Mouse (Mus musculus): ENCODE data around the gene Cyp2ab1. TPM values are rescaled to one million over a fixed set of nuclear protein-coding genes. Genes with fewer than 3 reads are reported as not detected.

Cyp2ab1 gene
- polyA plus RNA-seq, 1 experiment from 2014 or later: not detected

- H3K9me3 ChIP-seq: no peaks in the 10 kb centered on the region
- H3K9ac ChIP-seq: no peak overlapping the region
- H3K27me3 ChIP-seq (replicated peaks): no peaks in the 10 kb centered on the region
- H3K4me2 ChIP-seq: no peak overlapping the region
- H3K4me3 ChIP-seq: no peak overlapping the region
- ATAC-seq (ENCODE audit: extremely low read depth, insufficient number of reproducible peaks, low FRiP score, low TSS enrichment): no peak
- H3K27ac ChIP-seq (replicated peaks): no peak overlapping the region
- peaks cover 45% of the 10 kb centered on the region for H3K36me3 ChIP-seq
- H3K4me1 ChIP-seq: no peaks in the 10 kb centered on the region
- WGBS: 80% methylated on average over 5 of the region's 5 CpGs
Measured at GRCm38 (mm10) chr16:20328306-20328705, 3.1 kb upstream of the Cyp2ab1 start.

DNA sequence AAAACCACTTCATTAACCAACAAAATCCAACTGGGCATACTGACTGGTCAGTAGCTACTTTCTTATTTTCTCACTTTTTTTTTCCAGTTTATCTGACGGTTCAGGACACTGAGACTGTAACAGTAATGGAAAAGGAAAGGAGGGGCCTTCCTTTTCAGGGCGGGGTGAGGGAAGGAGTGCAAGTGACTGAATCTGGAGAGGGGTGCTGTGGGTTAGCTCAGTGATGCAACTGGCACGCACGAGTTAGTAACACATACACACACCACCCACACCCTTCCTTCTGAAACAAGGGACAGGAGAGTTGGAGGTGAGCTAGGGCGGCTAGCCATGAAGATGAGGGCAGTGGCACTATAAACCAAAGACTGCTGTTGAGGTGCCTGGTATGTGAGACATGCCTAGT lies 1.3 kb downstream of the Cyp2ab1 start:
- H3K4me3 ChIP-seq: no peak overlapping the region
- no peak overlapping the region for H3K27ac ChIP-seq (replicated peaks)
- no peak overlapping the region for H3K4me2 ChIP-seq
- H3K27me3 ChIP-seq (replicated peaks): no peaks in the 10 kb centered on the region
- WGBS: 60% methylated on average over 5 of the region's 5 CpGs
- no peak overlapping the region for H3K9ac ChIP-seq
- ATAC-seq (ENCODE audit: extremely low read depth, insufficient number of reproducible peaks, low FRiP score, low TSS enrichment): no peak
- H3K36me3 ChIP-seq: peaks cover 6% of the 10 kb centered on the region; the same call in 1 of the 2 replicates
- H3K9me3 ChIP-seq: no peaks in the 10 kb centered on the region
- no peaks in the 10 kb centered on the region for H3K4me1 ChIP-seq

DNA sequence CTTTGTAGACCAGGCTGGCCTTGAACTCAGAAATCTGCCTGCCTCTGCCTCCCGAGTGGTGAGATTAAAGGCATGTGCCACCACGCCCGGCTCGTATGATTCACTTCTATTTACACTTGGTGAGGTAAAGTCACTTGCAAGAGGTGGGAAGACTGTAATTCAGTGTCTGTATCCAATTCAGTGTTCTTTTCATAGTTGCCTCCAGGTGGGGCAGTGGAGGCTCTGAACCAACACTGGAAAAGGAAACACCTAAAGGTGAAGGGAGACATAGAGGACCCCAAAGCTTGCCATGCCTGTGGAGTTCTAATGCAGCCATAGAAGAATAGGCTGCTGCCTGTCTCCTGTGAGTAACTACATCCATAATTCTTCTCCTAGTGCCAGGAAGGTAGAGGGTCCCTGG lies 2.9 kb downstream of the Cyp2ab1 start:
- no peak overlapping the region for H3K27ac ChIP-seq (replicated peaks)
- 77% methylated on average over 4 of the region's 4 CpGs for WGBS
- no peak overlapping the region for H3K4me2 ChIP-seq
- H3K9me3 ChIP-seq: no peaks in the 10 kb centered on the region
- ATAC-seq (ENCODE audit: extremely low read depth, insufficient number of reproducible peaks, low FRiP score, low TSS enrichment): no peak
- H3K27me3 ChIP-seq (replicated peaks): no peaks in the 10 kb centered on the region
- H3K9ac ChIP-seq: no peak overlapping the region
- no peak overlapping the region for H3K4me3 ChIP-seq
- H3K36me3 ChIP-seq: no peaks in the 10 kb centered on the region
- no peaks in the 10 kb centered on the region for H3K4me1 ChIP-seq

GRCm38 (mm10) chr16:20316770-20317169 lies 8.4 kb downstream of the Cyp2ab1 start:
- no peak overlapping the region for H3K4me2 ChIP-seq
- H3K4me3 ChIP-seq: no peak overlapping the region
- 72% methylated on average over 6 of the region's 6 CpGs for WGBS
- no peaks in the 10 kb centered on the region for H3K9me3 ChIP-seq
- ATAC-seq (ENCODE audit: extremely low read depth, insufficient number of reproducible peaks, low FRiP score, low TSS enrichment): no peak
- no peaks in the 10 kb centered on the region for H3K36me3 ChIP-seq
- no peak overlapping the region for H3K27ac ChIP-seq (replicated peaks)
- no peak overlapping the region for H3K9ac ChIP-seq
- H3K27me3 ChIP-seq (replicated peaks): no peaks in the 10 kb centered on the region
- H3K4me1 ChIP-seq: no peaks in the 10 kb centered on the region

GRCm38 (mm10) chr16:20315266-20315665 lies 9.9 kb downstream of the Cyp2ab1 start:
- no peak overlapping the region for H3K27ac ChIP-seq (replicated peaks)
- H3K9me3 ChIP-seq: no peaks in the 10 kb centered on the region
- no peaks in the 10 kb centered on the region for H3K4me1 ChIP-seq
- 77% methylated on average over 4 of the region's 4 CpGs for WGBS
- H3K27me3 ChIP-seq (replicated peaks): no peaks in the 10 kb centered on the region
- H3K4me3 ChIP-seq: no peak overlapping the region
- H3K36me3 ChIP-seq: no peaks in the 10 kb centered on the region
- H3K9ac ChIP-seq: no peak overlapping the region
- no peak overlapping the region for H3K4me2 ChIP-seq
- no peak for ATAC-seq (ENCODE audit: extremely low read depth, insufficient number of reproducible peaks, low FRiP score, low TSS enrichment)

DNA sequence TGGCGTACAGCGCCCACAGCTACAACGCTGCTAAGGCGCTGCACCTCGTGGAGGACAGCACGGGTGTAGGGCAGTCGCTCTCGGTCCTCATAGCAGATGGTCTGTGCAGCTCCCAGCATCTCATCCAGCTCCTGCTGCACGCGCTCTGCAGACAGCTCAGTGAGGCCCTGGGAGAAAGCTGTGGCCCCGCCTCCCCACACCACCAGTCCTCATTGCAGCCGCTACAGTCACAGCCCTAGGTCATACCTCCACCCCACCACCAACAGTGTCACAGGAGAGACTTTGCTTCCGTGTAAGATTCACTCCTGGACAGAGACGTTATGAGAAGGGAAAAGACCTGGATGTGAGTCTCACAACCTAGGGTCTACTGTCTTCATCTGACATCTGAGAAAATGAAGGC lies 12.9 kb downstream of the Cyp2ab1 start:
- Histone ChIP-seq H3K4me3 (no peak overlapping the region), H3K4me2 (no peak overlapping the region), H3K27ac (replicated peaks) (no peak overlapping the region), H3K4me1 (no peaks in the 10 kb centered on the region), H3K9ac (no peak overlapping the region), H3K36me3 (no peaks in the 10 kb centered on the region), H3K27me3 (replicated peaks) (no peaks in the 10 kb centered on the region), H3K9me3 (no peaks in the 10 kb centered on the region)
- 49% methylated on average over 14 of the region's 14 CpGs for WGBS
- ATAC-seq (ENCODE audit: extremely low read depth, insufficient number of reproducible peaks, low FRiP score, low TSS enrichment): no peak

DNA sequence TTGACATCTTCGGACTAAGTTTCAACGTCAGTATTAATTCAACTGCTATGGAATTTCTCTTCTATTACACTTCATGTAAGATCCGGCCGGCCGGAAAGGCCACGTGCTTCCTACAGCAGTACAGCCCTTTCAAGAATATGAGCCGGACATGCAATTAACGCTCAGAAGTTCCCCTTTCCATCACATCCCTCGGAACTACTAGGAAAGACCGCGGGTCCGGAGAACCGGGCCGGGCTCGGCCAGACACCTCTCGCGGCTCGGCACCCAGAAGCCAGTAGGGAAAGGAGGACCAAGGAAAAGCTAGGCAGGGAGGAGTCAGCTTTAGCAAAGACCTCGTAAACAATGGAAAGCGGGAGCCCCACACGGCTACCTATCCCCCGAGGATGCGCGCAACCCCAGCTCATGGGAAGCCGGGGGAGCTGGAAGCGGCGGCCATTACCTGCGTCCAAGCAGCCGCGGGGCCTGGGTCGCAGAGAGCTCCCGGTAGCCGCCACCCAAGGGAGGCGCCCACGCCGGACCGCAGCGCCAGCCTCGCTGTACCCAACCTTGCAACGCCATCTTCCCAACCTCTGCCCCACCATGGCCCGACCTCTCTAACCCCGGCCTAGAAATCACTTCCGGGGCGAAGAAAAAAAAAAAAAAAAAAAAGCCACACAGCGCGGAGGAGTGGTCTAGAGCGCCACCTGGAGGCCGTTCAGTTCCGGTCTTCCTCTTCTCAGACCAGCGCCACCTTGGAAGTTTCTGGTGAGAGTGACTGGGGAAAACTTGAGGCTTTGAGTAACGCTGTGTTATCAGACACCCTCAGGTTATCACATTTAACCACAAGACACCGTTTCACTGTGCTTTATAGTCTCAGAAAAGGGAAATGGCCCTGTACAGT lies 23.2 kb downstream of the Cyp2ab1 start, which contains the start of gene Parl:
Gene Parl (minus strand): TSS at position 618 of the 880 bp plus-strand sequence.
- peak within 1 kb of the TSS; percentile 89 for H3K4me2 ChIP-seq
- H3K27me3 ChIP-seq (replicated peaks): no peaks in the 10 kb centered on the region
- peaks cover 14% of the 10 kb centered on the region for H3K36me3 ChIP-seq
- no peaks in the 10 kb centered on the region for H3K9me3 ChIP-seq
- under 1% methylated on average over 52 of the region's 52 CpGs for WGBS
- peak within 1 kb of the TSS; percentile 94 for H3K4me3 ChIP-seq
- peaks cover 31% of the 10 kb centered on the region for H3K4me1 ChIP-seq
- H3K9ac ChIP-seq: peak within 1 kb of the TSS; percentile 90
- peak; percentile 76 for ATAC-seq (ENCODE audit: extremely low read depth, insufficient number of reproducible peaks, low FRiP score, low TSS enrichment)
- peak within 1 kb of the TSS; percentile 74 for H3K27ac ChIP-seq (replicated peaks)

GRCm38 (mm10) chr16:20300076-20300475 lies 25.1 kb downstream of the Cyp2ab1 start:
- Histone ChIP-seq H3K4me3 (no peak overlapping the region), H3K4me1 (peaks cover 31% of the 10 kb centered on the region), H3K4me2 (0 out of 2 replicates have a peak overlapping the region, but pooled peaks have one; percentile 5), H3K36me3 (peaks cover 33% of the 10 kb centered on the region), H3K9me3 (no peaks in the 10 kb centered on the region), H3K27ac (replicated peaks) (no peak overlapping the region), H3K9ac (no peak overlapping the region; the same call in 1 of the 2 replicates), H3K27me3 (replicated peaks) (no peaks in the 10 kb centered on the region)
- WGBS: 88% methylated on average over 2 of the region's 2 CpGs
- ATAC-seq (ENCODE audit: extremely low read depth, insufficient number of reproducible peaks, low FRiP score, low TSS enrichment): no peak

DNA sequence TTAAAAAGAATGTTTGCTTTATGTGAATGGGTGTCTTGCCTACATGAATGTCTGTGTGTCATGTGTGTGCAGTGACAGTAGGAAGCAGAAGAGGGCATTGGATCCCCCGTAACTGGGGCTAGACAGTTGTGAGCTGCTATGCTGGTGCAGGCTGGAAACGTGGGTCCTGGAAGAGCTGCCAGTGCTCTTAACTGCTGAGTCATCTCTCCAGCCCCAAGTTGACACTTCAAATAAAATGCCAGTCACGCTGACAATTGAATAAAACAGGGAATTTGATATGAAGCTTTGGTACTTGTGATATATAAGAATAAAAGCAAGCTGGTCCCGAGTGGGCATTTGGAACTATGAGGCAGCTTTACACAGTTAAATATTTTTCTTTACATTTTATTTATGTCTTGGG lies 45.0 kb downstream of the Cyp2ab1 start:
- Histone ChIP-seq H3K27me3 (replicated peaks) (no peaks in the 10 kb centered on the region), H3K4me2 (no peak overlapping the region), H3K36me3 (peaks cover 74% of the 10 kb centered on the region), H3K9me3 (no peaks in the 10 kb centered on the region), H3K4me1 (peaks cover 10% of the 10 kb centered on the region), H3K27ac (replicated peaks) (no peak overlapping the region), H3K9ac (no peak overlapping the region), H3K4me3 (no peak overlapping the region)
- 73% methylated on average over 4 of the region's 4 CpGs for WGBS
- ATAC-seq (ENCODE audit: extremely low read depth, insufficient number of reproducible peaks, low FRiP score, low TSS enrichment): no peak

GRCm38 (mm10) chr16:20279395-20279794 lies 45.8 kb downstream of the Cyp2ab1 start:
- Histone ChIP-seq H3K27ac (replicated peaks) (no peak overlapping the region), H3K27me3 (replicated peaks) (no peaks in the 10 kb centered on the region), H3K4me2 (no peak overlapping the region), H3K4me3 (no peak overlapping the region), H3K4me1 (peaks cover 10% of the 10 kb centered on the region), H3K36me3 (peaks cover 66% of the 10 kb centered on the region), H3K9me3 (no peaks in the 10 kb centered on the region), H3K9ac (no peak overlapping the region)
- WGBS: 77% methylated on average over 5 of the region's 5 CpGs
- ATAC-seq (ENCODE audit: extremely low read depth, insufficient number of reproducible peaks, low FRiP score, low TSS enrichment): no peak

DNA sequence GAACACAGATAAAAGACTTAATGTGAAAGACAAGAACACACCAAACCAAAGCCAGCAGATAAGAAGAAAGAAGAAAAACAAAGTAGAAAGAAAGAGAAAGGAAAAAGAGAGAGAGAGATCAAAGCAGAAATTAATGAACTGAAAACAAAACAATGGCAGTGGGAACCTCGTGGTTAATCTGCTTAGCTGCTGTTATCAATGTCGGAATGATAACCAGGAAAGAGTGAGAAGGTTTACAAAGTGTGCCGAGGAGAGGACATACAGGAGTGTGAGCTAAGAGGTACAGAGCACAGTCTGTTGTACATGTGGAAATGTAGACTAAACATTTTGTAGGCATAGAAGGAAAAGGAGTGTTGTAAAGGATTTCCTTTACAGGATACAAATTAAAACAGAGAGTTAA lies 52.2 kb downstream of the Cyp2ab1 start:
- H3K4me3 ChIP-seq: no peak overlapping the region
- ATAC-seq (ENCODE audit: extremely low read depth, insufficient number of reproducible peaks, low FRiP score, low TSS enrichment): no peak
- H3K4me1 ChIP-seq: peaks cover 16% of the 10 kb centered on the region
- H3K27me3 ChIP-seq (replicated peaks): no peaks in the 10 kb centered on the region; the same call in 1 of the 2 replicates
- no peak overlapping the region for H3K9ac ChIP-seq
- 7% methylated on average over 3 of the region's 3 CpGs for WGBS
- H3K4me2 ChIP-seq: 0 out of 2 replicates have a peak overlapping the region, but pooled peaks have one; percentile 24
- H3K36me3 ChIP-seq: peaks cover 3% of the 10 kb centered on the region
- no peaks in the 10 kb centered on the region for H3K9me3 ChIP-seq
- no peak overlapping the region for H3K27ac ChIP-seq (replicated peaks)

GRCm38 (mm10) chr16:20271339-20271738 lies 53.9 kb downstream of the Cyp2ab1 start:
- H3K9ac ChIP-seq: no peak overlapping the region
- no peak overlapping the region for H3K4me2 ChIP-seq
- H3K4me1 ChIP-seq: peaks cover 16% of the 10 kb centered on the region
- H3K36me3 ChIP-seq: no peaks in the 10 kb centered on the region
- no peak overlapping the region for H3K4me3 ChIP-seq
- no peaks in the 10 kb centered on the region; the same call in 1 of the 2 replicates for H3K27me3 ChIP-seq (replicated peaks)
- H3K27ac ChIP-seq (replicated peaks): no peak overlapping the region
- no peaks in the 10 kb centered on the region for H3K9me3 ChIP-seq
- WGBS: 75% methylated on average over 4 of the region's 4 CpGs
- ATAC-seq (ENCODE audit: extremely low read depth, insufficient number of reproducible peaks, low FRiP score, low TSS enrichment): no peak

All from heart, embryonic 13.5 days (tissue).